Mouse (Mus musculus) megakaryocyte progenitor cell, adult 5-6 weeks (primary cell): ENCODE data around the gene Elk3. TPM values are rescaled to one million over a fixed set of nuclear protein-coding genes. Genes with fewer than 3 reads are reported as not detected.

ENCODE experiments used
- ATAC-seq: replicated peaks from 2 replicates; pipeline ENCODE4 v1.8.0; 2016; ENCODE audit warnings: mild to moderate bottlenecking, moderate TSS enrichment, inconsistent platforms; ENCODE audit not compliant: poor library complexity
- total RNA-seq, 2 experiments: library from RNA; stranded (forward) in 1 of 2; stranded (reverse) in 1 of 2; fragments of 157-497, 149-512 nt in 1 of 2; fragments of 200-1000 nt in 1 of 2; gene quantifications; 2 replicates each; pipeline versions ENCODE4 v1.2.3 to v1.2.4; 2015 to 2017

The Elk3 gene
- total RNA-seq, 2 experiments from 2014 or later = 15.9 to 28.4 TPM

DNA sequence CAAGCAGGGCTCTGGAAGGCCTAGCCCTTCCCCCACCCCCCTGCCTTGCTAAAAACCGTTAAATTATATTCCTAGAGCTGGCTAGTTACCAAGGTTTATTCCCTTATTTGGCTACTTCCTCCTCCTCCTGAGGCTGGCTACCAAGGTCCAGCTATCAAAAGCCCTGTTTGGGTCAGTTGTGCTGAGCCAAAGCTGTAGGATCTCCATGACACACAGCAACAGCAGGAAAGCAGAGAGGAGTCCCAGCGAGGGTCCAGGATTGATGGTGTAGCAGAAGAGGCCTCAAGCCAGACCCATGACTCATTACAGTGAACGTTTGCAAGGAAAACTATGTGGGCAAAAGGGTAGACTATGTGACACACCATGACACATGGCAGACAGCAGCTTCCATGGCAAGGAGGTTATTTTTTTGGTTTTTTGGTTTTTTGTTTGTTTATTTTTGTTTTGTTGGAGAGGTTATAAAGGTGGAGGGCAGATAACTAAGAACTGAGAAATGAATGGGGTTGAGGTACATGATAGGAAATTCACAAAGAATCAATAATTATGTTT is 21.4 kb upstream of the Elk3 start:
- ATAC-seq = no peak

DNA sequence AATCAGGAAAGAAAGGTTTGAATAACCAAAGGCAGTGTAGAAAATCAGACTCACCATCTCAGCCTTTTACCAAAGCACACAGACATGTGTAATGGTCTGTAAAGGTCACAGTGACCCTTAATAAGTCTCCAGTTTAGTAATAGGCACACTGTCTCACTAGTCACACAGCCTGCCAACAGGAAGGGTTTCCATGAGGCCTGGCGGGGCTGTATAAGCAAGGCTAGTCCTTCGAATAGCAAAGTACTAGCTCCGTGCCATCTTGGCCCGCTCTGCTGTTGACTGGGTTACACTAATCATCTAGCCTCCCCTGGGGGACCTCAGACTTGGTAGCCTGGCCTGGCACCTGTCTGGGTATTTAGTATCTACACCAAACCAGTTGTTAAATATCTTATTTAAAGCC is 20.6 kb upstream of the Elk3 start:
- ATAC-seq = no peak

DNA sequence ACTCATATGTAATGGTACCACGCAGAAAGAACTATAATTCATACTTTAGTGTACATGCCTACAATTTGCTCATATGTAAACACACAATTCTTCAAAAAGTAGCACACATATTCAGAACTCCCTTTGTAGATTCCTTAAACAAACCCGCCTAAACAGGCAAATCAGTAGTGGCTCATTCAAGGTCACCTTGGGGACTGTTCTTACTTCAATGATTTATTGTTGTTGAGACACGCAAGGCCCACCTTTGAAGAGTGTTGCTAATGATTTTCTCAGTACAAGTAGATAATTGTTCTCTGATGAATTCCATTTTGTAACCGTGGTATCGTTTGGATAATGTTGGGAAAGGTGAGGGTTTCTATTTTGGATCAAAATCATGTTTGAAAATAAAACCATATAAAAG is 17.4 kb upstream of the Elk3 start:
- ATAC-seq = no peak

DNA sequence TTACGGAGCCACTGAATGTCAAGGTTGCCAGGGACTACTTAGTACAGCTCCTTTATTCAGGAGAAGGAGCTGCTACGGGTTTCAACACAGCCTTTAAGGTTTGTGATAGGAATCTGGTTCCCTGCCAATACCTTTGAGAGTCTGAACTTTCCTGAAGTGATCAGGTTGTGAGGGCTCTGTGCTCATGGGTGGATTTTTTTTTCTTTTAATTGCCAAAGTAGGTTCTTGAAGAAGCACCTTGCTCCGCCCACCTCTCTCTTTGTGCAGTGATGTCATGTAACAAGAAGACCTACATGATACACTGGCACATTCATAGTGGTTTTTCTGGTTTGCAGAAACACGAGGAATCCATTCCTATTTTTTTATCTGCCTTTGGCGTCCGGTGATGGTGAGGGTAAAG is 16.3 kb upstream of the Elk3 start:
- no peak for ATAC-seq

DNA sequence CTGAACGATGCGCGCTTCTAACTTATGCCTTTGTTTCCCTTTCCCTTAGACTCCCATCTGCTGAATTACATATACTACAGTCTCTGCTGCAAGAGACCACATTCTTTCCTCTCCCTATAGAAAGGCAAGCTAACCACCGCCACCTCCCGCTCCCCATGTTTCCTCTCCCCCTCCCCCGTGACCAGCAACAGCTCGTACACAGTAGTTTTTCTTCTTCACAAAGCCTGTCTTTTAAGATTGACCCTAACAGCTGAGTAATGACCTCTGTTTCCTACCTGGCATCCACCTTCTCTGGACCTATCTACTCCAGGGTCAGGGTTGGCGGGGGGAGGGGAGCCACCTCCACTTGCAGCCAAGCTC is 15.8 kb upstream of the Elk3 start:
- peak; percentile 32 for ATAC-seq

DNA sequence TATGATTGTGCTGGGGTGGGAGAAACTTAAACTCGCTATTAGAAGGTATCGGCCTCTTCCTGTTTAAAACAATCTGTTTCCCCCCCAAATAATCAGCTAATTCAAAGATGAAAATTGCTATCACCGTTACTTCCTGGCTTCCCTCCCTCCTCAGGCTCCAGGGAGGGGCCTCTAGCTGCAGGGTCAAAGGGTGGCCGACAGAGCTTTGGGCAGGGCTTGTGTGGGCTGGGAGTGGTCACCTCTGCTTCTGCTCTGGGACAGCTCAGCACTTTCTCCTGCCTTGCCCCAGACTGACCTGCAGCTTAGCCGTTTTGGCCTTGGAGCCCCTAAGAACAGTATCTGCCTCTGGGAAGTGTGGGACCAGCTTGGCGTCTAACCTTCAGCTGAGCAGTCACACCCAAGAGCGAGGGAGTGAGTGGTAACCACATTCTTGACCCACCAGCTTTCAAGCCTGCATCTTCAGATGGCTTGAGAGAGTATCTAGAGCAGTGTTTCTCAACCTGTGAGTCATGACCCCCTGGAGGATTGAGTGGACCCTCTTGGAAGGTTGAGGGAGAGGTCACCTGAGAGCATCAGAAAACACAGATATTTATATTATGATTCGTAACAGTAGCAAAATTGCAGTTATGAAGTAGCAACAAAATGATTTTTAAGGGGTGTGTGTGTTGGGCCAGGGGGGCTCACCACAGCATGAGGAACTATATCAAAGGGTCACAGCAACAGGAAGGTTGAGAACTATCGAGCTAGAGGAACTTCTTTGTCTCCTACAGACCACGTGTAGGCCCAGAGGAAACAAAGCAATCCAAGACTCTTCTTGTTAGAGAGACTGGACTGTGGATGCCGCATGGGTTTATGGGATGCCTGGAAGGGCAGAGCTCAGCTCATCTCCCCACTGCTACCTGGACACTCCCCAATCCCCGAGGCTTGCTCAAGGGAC is 15.1 kb upstream of the Elk3 start:
- peak; percentile 61 for ATAC-seq

DNA sequence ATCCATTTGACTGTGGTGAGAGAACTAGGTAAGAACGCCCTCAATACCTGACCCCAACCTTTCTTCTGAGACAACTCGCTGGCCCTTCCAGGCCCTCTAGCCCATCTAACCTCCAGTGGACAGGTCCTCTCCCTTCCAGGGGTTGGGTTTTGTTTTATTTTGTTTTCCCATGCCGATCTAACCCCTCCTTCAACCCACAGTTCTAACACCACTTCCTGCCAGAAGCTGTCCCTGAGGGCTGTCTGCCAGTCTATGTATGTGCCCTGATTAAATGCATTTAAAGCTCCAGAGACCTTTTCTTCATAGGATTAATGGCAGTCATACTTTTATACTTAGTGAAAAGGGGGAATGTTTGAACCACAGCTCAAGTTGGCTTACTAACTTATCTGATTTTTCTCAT is 14.4 kb upstream of the Elk3 start:
- ATAC-seq = peak; percentile 46

DNA sequence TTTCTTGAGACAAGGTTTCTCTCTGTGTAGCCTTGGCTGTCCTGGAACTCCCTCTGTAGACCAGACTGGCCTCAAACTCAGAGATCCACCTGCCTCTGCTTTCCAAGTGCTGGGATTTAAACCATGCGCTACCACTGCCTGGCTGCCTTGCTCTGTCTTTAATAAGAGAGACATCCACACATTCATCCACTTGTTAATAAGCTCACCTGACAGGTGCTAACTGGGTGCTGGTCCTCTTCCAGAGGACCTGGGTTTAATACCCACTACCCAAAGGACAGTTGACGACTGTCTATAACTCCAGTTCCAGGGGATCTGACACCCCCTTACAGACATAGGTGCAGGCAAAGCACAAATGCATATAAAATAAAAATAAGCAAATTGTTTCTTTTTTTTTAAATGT is 13.5 kb upstream of the Elk3 start:
- ATAC-seq = no peak

DNA sequence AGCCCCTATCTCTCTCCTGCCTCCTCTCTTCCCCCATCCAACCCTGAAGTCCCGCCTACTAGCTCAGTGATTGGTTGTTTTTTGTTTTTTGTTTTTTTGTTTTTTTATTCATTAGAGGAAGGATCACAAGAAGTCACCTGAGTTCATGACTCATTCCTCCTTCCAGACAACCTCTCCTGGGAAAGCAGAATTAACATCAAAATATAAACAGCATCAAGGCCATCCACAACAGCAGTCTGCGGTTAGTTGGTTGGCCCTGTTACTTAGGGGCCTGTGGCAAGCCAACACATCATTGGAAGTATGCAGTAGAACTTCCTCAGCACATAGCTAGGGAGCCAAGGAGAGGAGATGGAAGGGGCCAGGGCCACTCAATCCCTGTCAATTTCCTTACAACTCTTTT is 12.7 kb upstream of the Elk3 start:
- no peak for ATAC-seq

DNA sequence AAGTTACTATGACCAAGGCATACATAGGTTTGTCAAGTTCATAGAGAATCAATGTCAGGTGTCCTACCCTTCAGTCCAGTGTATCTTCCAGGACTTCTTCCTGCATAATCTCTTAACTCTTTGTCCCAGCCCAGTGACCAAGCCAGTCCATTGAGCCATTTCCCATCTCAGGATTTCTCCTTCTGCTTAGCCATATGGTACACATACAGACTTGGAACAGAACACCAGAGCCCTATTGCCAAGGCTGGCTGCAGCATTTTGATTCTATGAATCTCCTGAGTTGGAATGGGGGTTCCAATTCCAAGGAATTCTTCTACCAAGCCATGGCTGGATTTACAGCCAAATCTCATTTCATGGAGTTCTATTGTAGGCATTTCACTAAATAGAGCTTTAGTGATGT is 10.8 kb upstream of the Elk3 start:
- ATAC-seq = no peak

DNA sequence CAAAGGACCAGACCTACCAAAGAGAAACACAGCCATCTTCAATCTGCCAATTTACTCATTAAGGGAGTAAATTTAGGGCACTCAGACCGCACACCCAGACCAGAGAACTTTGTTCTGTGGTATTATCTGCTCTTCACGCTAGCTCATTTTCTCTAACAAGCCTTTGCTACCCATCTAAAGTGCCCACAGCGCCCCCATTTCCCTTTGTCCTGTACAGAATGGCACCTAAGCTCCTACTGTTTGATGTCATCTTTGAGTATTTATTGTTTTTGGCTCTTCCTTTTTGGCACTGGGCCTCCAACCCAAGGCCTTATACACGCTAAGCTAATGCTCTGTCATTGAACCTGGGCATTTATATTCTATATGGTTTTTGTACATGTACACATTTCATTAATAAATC is 9.2 kb upstream of the Elk3 start:
- no peak for ATAC-seq

DNA sequence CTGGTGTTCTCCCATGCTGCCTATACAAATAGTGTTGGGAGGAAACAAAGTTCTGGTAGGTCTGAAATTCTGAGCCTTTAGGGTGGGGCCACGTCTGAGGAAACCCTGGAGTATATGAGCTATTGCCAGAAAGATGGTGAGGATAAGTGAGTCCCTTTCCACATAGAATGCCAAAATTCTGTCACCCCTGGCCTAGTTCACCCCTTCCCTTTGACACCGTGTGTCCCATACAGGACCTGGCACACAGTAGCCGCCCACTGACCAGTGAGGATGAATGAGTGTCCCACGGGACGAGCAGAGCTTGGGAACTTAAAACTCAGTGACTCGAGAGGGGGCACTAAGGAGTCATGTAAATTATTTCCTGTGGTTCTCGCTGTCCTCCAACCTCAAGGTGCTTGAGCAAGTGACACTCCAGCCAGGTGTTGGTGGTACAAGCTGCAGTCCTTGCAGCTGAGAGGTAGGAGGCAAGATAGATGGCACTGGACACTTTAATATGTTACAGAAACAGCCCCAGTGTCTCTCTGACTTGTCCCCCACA is 8.7 kb upstream of the Elk3 start:
- no peak for ATAC-seq

DNA sequence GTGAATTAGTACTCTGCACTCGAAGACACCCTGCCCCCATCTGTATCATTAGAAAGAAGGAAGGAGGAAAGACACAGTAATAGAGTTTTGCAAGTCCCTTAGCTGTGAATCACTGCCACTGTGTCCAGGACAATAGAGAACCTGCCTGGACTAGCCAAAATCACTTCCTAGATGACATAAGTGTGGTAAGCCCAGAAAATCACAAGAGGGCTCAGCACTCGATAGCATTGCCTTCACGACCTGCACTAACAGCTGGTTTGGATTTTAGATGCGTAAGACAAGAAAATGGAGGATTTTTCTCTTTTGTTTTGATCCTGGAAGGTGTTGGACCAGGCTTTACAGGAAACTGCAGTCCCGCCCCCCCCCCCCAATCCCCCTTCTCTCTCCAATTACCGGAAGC is 6.0 kb upstream of the Elk3 start:
- ATAC-seq = peak; percentile 72

DNA sequence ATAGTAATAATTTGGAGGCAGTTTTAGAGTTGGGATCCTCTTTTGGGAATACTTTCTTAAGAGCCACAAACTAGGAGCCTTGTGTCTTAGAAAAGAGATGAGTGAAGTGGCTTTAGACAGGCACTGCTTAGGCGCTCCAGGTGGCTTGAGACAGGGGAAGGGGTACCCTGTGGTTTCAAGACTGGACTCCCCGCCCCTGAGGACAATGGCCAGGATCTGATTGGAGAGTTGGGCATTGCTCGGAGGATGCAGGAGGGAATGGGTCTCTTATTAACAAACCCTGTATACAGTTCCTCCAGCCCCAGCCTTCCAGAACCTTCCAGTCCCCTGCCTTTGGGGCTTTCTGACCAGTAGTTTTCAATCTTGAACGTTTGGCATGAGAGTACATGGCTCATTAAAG is 641 bp upstream of the Elk3 start:
- ATAC-seq = no peak

DNA sequence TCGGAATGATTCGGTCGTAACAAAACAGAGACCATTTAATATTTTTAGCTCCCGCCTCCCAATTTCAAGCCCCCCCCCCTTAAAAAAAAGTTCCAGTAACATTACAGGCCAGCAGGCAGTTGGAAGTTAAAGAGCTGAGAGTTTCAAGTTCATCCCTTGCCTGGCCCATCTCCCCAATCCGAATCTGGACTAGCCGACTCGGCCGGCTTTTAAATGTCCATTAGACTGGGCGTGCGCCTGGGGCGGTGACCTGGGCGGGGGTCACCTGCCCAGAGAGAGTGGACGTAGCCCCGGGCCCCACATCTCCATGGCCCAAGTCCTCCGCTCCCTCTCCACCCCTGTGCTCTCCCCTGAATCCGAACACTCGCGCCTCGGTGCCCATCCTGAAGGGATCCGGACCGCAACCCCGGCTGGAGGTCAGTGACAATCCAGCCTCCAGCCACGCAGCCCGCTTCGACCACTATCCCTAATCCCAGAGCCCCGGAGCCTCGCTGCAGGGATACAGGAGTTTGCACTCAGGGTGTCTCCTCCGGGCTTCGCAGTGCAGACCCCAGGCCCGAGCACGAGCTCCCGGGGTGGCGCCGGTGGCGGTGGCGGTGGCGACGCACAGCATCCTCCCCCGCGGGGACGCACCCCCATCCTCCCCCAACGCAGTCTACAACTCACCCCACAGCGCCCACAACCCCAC is 857 bp downstream of the Elk3 start:
- peak; percentile 33 for ATAC-seq

DNA sequence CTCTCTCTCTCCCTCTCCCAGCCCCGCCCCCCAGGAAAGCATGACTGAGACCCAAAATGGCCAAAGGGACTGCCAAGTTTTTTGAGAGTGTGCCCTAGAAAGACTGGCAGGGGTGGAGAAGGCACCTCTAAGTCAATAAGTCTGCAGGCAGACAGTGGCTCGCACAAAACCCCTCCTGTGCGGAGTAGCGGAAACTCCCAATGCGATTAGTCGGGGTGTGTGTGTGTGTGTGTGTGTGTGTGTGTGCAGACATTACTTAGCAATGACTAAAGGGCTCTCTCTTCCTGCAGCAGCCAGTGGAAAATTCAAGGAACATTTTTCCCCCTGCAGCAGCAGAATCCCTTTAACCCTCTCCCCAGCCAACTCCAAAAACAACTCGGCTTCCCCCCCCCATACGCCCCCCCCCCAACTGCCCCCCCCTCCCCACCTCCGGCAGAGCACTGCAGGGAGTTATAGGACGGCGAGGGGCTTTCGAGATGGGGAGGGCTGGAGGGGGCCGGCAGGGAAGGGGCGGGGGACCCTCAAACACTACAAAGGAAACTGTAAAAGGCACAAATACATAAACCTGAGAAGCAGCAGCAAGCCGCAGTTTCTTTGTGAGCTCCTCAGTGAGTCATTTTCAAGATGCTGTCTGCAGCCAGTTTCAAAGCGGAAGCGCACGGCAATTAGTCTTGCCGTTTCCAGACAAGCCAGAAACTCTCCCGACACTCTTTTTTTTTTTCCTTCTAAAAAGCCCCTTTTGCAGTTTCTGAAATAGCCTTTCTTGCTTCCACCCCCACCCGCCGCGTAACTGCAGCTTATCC is 1.6 kb downstream of the Elk3 start:
- ATAC-seq = peak; percentile 42

DNA sequence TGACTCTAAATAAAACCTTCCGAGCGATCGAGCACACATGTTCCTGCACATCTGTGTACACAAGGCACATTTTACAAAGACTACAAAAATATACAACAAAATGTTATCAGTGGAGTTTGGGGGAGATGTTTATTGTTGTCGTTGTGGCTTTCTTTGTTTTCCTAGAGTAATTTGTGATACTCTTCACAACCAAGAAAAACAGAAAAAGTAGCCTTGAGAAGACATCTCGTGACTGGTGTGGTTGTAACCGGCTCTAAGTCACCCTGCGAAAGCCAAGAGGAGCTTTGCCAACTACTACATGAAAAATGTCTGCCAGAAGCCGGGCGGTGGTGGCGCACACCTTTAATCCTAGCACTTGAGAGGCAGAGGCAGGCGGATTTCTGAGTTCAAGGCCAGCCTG is 4.6 kb downstream of the Elk3 start:
- no peak for ATAC-seq

DNA sequence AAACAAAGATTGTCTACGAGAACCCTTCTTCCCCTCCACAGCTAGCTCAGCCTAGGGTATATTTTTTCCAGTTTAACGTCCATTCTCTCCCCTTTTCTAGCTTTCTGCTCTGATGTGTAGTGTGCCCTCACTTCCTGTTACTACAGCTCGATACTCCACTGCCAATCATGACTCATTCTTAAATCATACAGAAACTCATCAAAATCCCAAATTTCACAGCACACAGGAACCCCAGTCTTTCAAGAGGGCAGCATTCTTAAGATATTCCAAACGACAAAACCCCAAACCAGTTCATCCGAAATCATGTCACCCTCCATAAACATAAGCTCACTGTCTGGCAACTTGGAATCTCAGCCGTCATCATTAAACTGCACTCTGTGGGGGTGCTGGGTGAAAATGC is 5.0 kb downstream of the Elk3 start:
- ATAC-seq = no peak

DNA sequence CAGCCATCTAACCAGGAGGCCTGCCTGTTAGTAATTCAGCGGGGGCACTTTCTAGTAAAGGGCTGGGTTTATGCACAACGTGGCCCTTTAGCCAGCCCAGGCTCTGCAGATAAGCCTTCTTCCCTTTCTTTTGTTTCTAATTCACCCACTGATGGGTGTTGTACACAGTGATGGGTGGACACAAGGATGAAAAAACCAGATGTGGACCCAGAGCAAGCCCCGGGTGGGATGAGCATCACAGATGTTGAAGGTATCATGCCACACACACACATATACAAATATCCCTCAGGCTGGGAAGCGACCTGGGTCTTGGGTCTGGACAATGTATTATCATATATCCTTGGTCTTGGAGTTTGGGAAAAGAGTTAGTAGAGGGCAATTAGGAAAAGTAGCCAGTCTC is 7.7 kb downstream of the Elk3 start:
- ATAC-seq = no peak

DNA sequence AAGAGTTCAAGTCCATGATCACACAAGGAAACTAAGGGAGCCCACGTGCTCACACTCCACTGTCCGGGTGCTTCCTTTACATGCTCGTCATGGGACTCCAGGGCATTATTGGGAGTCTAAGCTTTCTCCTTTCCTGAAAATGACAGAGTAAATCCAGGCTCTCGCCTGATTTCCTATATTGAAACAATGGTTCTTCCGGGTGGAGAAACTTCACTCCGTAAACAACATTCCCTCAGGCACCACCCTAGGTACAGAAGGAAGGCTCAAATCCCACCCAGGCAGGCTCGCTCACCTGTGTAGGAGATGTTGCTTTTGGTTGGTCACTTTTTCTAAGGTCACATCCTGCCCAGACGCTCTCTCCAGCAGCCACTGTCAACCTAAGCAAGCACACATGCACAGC is 9.1 kb downstream of the Elk3 start:
- ATAC-seq = no peak

DNA sequence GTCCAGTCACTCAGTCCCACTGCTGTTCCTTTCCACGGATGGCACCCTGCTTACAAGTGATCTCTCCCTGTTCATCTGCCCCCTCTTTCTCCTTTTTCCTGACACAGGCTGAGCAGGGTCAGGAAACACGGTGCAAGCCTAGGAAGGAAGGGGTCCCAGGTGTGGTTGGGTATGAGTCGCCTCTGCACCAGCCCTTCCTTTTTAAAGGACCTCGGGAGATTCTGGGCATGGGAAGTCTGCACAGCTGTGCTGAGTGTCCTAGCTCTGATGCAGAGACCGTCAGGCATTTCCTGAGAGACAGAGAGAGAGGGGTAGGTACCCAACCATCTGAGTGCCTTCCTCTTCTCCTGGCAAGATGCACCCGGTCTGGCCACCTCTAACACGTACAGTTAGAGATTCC is 12.7 kb downstream of the Elk3 start:
- no peak for ATAC-seq
